Mouse (Mus musculus) lung, postnatal 36 days (tissue): ENCODE measurements around the gene Gyg.
"Not testable (repeated sequence)": the region's sequence is repeated elsewhere in the genome, so short reads cannot be mapped to it uniquely, and the experiment has no call there.

Experiments used
- DNase-seq: peaks from one replicate; pipeline ENCODE4 v3.0.0; 2022; ENCODE audit warnings: mixed read lengths

Gene Gyg

GRCm38 (mm10) chr3:20130456-20131349, 24.4 kb downstream of the Gyg start:
- peak; percentile 54 for DNase-seq

- no peak for DNase-seq
Measured at GRCm38 (mm10) chr3:20129491-20129890, 25.6 kb downstream of the Gyg start.

DNA sequence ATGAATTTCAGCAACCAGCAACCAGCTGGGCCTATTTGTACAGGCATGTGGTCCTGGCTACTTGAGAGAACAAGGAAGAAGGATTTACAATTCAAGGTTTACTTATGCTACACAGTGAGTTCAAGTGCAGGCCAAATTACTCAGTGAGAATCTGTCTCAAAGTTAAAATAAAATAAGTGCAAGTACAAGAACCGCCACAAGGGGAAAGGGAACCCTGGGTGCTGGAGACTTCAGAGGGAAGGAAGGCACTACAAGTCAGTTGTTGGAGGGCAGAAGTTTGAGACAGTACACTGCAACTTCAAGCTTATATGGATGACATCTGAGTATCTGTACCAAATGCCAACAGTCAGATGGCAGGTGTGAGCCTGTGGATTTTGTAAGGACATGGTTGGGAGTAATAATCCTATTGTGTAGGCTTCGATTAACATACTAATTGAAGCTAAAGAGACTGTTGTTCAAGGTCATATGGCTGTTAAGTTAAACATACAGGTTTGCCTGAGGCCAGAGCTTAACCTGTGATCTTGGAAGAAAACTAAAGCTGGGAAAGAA, 28.0 kb downstream of the Gyg start:
- no peak for DNase-seq

- no peak for DNase-seq
Measured at GRCm38 (mm10) chr3:20125604-20126003, 29.5 kb downstream of the Gyg start.

DNA sequence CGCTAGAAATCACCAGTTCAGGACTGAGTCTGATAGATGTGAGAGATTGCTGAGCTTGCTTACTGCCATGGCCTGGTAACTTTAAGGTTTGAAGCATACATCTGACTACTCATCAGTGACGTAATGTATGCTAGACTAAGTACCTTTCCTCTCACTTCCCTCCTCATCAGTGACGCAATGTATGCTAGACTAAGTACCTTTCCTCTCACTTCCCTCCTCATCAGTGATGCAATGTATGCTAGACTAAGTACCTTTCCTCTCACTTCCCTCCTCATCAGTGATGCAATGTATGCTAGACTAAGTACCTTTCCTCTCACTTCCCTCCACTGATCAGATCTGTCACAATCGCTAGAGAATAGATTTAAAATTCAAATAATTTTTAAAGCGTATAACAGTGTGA, 33.5 kb downstream of the Gyg start:
- DNase-seq, result not testable (repeated sequence)

DNA sequence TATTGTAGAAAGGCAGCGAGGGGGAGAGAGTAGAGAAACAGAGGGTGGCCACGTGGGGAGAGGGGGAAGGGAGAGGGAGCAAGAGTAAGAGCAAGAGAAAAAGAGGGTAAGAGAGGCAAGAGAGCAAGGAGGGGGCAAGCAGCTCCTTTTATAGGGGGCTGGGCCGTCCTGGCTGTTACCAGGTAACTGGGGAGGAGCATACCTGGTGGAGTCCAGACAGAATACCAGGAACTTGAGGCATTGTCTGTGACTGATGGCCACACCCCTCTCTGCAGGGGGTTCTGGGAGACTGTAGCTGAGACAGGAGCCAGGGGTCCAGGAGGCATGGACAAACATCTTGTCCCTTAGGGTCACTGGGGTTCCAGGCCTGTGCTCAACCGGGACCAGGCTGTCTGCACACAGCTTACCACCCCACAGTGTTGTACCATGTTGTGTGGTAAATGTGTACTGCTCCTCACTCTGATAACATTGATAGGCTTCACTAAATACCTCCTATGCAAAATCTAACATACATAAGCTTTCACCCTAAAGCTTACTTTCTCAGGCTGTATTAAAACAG, 35.4 kb downstream of the Gyg start:
- no peak for DNase-seq

- DNase-seq, result no peak
Measured at GRCm38 (mm10) chr3:20119044-20119591, 36.0 kb downstream of the Gyg start.

DNA sequence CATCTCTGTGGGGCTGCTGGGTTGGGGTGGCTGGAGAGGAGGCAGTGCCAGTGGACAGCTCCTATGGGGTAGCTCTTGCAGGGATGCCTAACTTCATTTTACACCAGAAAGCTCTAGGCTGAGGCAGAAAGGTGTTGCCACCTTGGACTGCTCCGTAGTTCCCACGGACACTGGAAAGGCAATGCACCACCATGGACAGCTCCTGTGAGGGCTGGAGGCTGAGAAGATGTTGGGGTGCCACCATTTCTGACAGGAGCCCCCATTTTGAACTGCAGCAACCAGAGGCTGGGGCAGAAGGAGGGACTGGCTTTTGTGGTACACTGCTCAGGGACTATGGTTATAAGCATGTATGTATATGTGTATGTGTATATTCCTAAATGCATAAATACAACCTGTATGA, 43.2 kb downstream of the Gyg start:
- DNase-seq, result no peak

DNA sequence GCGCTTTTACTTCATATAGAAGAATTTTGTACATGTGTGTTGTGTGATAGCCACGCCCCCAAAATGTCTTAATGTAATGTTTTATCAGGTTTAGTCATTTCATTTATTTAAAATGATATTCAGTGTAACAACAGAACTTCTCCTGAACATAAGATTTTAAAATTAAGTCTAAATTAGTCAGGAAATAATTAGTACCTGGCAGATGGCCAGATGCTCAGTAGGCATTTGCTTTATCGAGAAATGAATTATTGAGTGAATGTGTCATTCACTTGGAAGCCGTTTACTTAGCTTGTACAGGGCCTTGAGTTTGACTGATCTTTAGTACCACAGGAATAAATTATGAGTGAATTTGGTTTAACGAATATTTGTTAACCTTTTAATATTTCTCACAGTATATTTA, 46.2 kb downstream of the Gyg start:
- no peak for DNase-seq

DNA sequence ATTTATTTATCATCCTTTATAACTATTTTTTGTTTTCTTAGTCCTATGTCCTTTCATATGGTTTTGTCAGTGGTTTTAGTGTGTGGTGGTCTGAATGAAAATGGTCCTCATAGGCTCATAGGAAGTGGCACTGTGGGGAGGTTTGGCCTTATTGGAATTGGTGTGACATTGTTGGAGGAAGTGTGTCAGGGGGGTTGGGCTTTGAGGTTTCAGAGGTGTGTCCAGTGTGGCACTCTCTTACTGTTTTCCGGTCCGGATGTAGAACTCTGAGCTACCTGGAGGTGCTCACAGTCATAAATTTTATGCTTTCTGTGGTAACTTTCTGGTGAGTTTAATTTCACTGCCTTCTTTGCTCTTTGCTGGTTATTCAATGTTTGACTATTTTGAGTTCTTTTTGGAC, 50.3 kb downstream of the Gyg start:
- peak; percentile 12 for DNase-seq

GRCm38 (mm10) chr3:20104318-20104717, 50.8 kb downstream of the Gyg start:
- DNase-seq, result no peak

- no peak for DNase-seq
Measured at GRCm38 (mm10) chr3:20103830-20104229, 51.3 kb downstream of the Gyg start.

DNA sequence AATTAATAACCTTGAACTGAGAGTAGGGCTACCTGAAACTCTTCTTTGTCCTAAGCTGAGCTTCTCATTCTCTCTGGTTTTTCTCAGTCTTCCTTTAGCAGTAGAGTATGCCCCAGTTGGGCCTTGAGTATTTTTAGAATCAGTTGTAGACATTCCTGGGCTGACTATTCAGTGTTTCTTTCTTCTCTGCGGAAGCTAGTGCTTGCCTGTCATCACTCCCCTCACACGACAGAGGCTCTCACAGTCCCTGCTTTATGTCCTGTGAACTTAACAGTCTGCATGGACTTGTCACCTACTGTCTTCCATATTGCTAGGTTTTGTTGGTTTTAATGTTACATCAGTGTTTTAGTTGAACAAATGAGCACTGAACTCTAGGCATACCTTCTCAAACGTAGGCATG, 73.0 kb downstream of the Gyg start:
- no peak for DNase-seq

GRCm38 (mm10) chr3:20076145-20077053, 78.7 kb downstream of the Gyg start:
- no peak for DNase-seq
